Mouse (Mus musculus) retina, postnatal 7 days (tissue): ENCODE results near the gene Clec4a4.
"Not testable (repeated sequence)": the region's sequence is repeated elsewhere in the genome, so short reads cannot be mapped to it uniquely, and the experiment has no call there.

Source experiments
- DNase-seq: peaks from one replicate; pipeline ENCODE4 v3.0.0-alpha.2; 2012; ENCODE audit warnings: low read depth, low spot score

Clec4a4 gene

GRCm38 (mm10) chr6:122989876-122990437, at the start of gene Clec4a4:
Gene Clec4a4, plus strand, starts transcription at chr6:122990367.
- DNase-seq = no peak

- no peak for DNase-seq
Observed at GRCm38 (mm10) chr6:122946760-122947159, 43.4 kb upstream of the Clec4a4 start.

- no peak for DNase-seq
Observed at GRCm38 (mm10) chr6:122952401-122952800, 37.8 kb upstream of the Clec4a4 start, which contains the start of gene Clec4a3. Gene Clec4a3, plus strand, starts transcription at chr6:122952515.

- no peak for DNase-seq
Observed at GRCm38 (mm10) chr6:122964562-122964961, 25.6 kb upstream of the Clec4a4 start.

DNA sequence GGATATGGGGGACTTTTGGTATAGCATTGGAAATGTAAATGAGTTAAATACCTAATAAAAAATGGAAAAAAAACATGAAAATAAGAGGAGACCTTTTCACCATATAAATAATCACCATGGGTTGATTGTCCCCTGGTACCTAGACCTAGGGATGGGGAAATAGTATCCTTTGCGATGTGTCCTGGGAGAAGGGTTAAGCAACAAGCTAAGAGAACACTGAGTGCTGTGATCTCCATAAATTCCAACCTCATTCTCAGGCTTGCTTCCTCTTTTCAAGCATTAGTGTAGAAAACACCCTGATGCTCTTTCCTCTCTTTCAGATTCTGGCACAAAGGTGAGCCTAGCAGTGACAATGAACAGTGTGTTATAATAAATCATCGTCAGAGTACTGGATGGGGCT, 21.1 kb upstream of the Clec4a4 start:
- no peak for DNase-seq

DNA sequence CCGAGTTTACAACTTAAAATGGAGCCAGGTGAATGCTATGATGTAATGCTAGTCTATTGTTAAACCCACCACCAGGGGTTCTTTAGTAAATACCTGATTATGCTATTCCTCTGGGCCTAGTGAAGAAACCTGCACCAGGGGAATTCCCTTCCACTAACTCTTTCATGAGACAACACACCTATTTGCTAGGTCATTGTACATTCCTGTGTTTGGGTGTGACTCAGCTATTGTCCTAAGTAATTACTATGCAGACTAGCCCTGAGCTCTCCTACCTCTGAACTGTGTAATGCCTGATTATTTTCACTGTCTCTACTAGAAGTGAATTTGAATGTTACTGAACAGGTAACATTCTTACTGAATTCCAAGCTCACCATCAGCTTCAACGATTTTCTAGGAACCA, 14.5 kb downstream of the Clec4a4 start:
- not testable (repeated sequence) for DNase-seq

DNA sequence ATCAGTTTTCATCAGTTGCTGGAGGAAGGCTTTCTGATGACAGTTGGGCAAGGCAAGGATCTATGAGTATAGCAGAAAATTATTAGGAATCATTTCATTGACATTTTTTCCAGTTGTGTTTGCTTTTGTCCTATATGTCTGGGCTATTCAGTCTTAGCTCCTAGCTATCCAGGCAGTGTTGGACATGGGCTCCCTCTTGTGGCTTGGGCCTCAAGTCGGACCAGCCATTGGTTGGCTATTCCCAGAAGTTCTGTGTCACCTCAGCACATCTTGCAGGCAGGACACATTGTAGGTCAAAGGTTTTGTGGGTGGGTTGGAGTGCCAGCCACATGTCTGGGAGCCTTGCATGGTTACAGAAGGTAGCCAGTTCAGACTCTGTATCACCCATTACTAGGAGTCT, 15.4 kb downstream of the Clec4a4 start:
- no peak for DNase-seq

GRCm38 (mm10) chr6:123049742-123050372, 59.7 kb downstream of the Clec4a4 start, which contains the start of gene Clec4b1:
Gene Clec4b1, plus strand, starts transcription at chr6:123049962.
- DNase-seq = no peak
